Mouse (Mus musculus): ENCODE measurements around the gene Umps. TPM values are rescaled to one million over a fixed set of nuclear protein-coding genes. Genes with fewer than 3 reads are reported as not detected.
A peak's percentile ranks its signal among the peaks of the same experiment; 100 is the strongest.

The Umps gene
- total RNA-seq, 2 experiments from 2014 or later: 14.3 to 16.9 TPM

- DNase-seq (ENCODE audit: extremely low spot score in 1 of 2, low spot score in 1 of 2): no peak
Measured at GRCm38 (mm10) chr16:33965878-33966537, 830 bp downstream of the Umps start.

DNA sequence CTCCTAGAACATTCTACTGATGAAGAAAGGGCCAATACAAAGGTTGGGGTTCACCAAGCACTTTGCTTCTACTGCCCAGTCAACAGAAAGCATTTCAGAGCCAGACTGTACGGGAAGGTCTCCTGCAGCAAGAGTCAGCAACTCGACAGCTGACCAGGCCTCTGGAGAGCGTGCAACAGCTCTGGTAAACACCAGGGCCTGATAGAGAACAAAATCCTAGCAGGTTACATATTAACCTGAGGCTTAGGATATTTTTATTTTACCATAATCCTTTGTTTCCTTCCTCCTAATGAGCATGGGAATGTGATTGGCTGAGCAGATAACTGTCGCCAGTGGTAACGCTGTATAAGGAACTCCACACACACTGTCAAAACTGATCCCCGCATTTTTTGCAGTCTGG is 3.3 kb downstream of the Umps start:
- DNase-seq (ENCODE audit: extremely low spot score in 1 of 2, low spot score in 1 of 2): no peak

GRCm38 (mm10) chr16:33954793-33955192 is 12.0 kb downstream of the Umps start:
- DNase-seq (ENCODE audit: extremely low spot score in 1 of 2, low spot score in 1 of 2): no peak

GRCm38 (mm10) chr16:33953008-33953407 is 13.8 kb downstream of the Umps start:
- DNase-seq (ENCODE audit: extremely low spot score in 1 of 2, low spot score in 1 of 2): no peak

DNA sequence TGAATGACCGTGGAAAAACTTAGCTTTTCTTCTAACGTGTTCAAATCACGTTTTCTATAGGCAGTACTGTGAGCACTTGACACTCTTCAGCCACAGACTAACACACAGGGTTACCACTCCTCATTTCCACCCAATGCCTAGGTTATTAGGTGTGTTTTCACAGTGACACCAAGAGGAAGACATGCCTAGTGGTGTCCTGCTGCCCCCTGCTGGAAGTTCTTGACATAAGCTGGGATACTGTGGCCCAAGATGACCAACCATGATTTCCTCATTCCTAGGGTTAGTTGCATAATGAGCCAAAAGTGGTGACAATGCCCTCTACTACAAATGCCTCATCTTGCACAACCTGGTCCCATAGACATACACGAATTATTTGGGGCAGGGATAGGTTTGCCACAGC is 16.0 kb downstream of the Umps start:
- peak; percentile 70 to 92 for DNase-seq (ENCODE audit: extremely low spot score in 1 of 2, low spot score in 1 of 2)

GRCm38 (mm10) chr16:33950386-33950785 is 16.5 kb downstream of the Umps start:
- no peak for DNase-seq (ENCODE audit: extremely low spot score in 1 of 2, low spot score in 1 of 2)

GRCm38 (mm10) chr16:33947664-33948571 is 18.9 kb downstream of the Umps start:
- DNase-seq (ENCODE audit: extremely low spot score in 1 of 2, low spot score in 1 of 2): no peak

DNA sequence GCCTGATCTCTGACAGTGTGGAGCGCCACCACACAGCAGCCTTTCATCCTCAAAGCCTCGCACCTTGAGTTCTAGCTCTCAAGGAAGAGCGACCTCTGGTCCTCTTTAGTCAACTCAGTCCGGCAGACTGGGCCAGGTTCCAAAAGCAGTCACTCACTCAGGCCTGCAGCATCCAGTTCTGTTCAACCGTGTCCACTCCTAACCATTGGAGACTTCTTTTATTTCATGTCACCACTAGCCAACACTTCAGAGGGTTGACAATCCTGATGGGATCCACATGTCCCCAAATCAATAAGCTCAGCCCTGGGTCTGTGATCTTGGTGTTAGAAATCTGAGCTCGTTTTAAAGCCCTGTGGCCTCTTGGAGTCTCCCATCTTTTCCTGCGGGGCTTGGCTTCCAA is 20.8 kb downstream of the Umps start:
- DNase-seq (ENCODE audit: extremely low spot score in 1 of 2, low spot score in 1 of 2): no peak

DNA sequence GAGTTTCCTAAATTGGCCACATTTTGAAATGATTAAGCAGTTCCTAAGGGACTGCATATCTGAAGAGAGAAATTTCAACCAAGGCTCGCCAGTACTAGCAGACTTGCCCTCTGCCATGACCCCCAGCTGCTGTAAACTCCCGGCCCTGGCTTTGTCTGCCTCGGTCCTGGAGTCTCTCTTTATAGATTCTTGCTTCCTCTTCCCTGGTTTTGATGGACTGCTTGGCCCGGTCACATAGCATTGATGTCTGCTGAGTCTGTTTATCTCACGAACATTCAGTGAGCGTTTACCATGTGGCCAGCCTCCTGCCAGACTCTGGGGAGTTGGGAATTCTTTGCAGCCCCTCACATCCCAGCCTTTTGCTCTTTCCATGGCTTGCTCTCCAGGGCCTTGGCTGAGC is 22.1 kb downstream of the Umps start:
- DNase-seq (ENCODE audit: extremely low spot score in 1 of 2, low spot score in 1 of 2): no peak

DNA sequence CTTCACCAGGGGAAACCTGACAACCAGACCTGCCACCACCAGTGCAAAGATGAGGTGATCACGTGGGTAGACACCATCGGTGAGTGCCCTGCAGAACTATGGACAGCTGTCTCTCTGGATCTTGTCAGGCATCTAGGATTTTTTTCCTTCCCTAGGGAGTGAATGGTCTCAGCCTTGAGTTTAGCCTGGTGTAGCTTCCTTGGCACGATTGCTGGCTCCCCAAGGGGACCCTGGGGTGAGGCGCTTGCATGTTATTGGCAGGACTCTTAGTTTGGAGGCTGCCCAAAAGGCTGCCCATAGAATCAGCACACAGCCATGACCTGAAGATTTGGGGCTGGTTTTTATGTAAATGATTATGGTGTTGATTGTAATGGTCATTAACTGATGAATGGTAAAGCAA is 22.7 kb downstream of the Umps start:
- no peak for DNase-seq (ENCODE audit: extremely low spot score in 1 of 2, low spot score in 1 of 2)

DNA sequence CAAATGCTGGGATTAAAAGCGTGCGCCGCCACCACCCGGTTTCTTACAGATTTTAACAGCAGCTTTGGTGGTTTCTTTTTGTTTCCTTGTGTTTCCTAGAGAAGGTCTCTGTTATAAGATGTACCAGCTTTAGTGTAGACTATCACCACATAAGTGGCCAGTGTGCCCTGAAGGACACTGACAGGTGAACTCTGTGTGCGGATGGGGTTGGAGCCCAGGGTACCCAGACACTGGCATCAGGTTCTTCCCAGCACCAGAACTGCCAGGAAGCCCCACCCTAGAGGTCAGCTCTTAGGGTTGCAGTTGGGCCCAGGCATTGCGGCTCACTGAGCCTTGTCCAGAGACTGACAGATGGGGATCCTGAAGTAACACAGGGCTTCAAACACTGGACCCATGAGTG is 23.4 kb downstream of the Umps start:
- DNase-seq (ENCODE audit: extremely low spot score in 1 of 2, low spot score in 1 of 2): no peak

GRCm38 (mm10) chr16:33942341-33942740 is 24.5 kb downstream of the Umps start:
- DNase-seq (ENCODE audit: extremely low spot score in 1 of 2, low spot score in 1 of 2): no peak

- peak in 1 of 2 experiments; percentile 20 for DNase-seq (ENCODE audit: extremely low spot score in 1 of 2, low spot score in 1 of 2)
Measured at GRCm38 (mm10) chr16:33941271-33941781, 25.5 kb downstream of the Umps start.

- DNase-seq (ENCODE audit: extremely low spot score in 1 of 2, low spot score in 1 of 2): no peak
Measured at GRCm38 (mm10) chr16:33940095-33940494, 26.7 kb downstream of the Umps start.

- DNase-seq (ENCODE audit: extremely low spot score in 1 of 2, low spot score in 1 of 2): no peak
Measured at GRCm38 (mm10) chr16:33939636-33940035, 27.2 kb downstream of the Umps start.

DNA sequence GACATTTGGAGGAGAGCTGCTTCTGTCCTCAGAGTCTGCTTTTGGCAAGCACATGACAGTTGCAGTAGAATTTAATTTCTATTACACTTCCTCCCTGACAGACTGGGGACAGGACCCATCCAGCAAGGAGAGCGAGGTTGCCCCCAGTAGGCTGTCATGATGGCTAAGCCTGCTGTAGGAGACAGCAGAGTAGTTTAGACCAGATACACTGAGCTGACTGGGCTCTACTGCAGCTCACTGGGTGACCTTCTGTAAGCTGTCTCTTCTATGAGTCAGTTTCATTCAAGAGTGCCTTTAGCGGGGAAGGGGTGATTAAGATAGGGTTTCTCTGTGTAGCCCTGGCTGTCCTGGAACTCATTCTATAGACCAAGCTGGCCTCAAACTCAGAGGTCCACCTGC is 27.7 kb downstream of the Umps start:
- DNase-seq (ENCODE audit: extremely low spot score in 1 of 2, low spot score in 1 of 2): no peak

DNA sequence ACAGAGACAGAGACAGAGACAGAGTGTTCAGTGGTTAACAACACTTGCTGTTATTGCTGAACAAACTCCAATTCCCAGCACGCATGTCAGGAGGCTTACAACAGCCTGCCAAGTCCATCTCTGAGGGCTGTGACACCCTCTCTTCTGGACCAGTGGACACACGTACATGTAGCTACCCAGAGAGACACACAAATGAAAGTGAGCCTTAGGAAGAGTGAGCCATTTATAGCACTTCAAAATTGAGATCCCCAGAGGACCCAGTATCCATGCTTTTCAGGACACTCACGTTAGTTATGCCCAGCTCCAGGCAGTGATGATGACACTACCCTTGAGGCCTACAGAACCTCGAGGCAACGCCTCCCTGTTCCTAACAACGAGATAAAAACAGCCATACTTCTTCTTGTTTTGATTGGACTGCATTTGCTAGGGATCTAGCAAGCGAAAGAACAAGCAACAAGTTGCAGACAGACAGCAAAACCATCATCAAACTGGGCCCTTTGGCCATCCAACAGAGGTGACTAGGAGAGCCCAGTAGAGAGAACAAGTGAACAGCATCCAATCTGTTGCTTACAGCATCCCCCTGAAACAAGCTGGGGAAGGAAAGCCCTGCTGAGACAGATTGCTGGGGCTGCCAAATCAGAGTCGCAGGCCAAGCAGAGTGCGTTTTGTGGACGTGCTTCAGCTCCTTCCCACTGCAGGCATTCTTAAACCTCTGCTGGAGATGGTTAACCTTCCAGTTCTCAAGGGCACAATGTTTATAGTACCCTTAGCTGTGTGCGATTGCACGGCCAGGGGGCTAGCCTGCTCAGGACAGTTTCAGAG is 28.3 kb downstream of the Umps start:
- DNase-seq (ENCODE audit: extremely low spot score in 1 of 2, low spot score in 1 of 2): no peak

- peak in 1 of 2 experiments; percentile 43 for DNase-seq (ENCODE audit: extremely low spot score in 1 of 2, low spot score in 1 of 2)
Measured at GRCm38 (mm10) chr16:33937567-33937966, 29.3 kb downstream of the Umps start.

DNA sequence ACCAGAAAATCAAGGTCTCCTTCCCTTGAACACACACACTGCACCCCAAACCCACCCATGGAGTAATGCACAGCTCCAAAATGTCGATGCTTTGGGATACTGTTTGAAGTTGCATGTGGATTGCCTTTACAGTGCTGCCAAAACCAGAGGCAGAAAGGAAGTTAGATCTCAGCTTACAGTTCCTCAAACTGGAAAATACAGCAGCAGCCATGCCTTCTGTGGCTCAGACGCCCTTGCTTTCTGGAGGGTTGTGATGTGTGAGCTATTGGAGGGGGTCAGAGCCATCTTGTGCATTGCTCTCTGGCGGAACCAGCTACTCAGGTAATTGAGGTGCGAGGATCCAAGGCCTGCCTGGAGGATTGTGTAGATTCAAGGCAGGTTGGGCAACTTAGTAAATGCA is 30.0 kb downstream of the Umps start:
- no peak for DNase-seq (ENCODE audit: extremely low spot score in 1 of 2, low spot score in 1 of 2)

GRCm38 (mm10) chr16:33935407-33935785 is 31.4 kb downstream of the Umps start:
- DNase-seq (ENCODE audit: extremely low spot score in 1 of 2, low spot score in 1 of 2): no peak

Data from layer of hippocampus, postnatal 25 days (tissue).